Mouse (Mus musculus): ENCODE results near the gene Gm21985.

The Gm21985 gene

GRCm38 (mm10) chr2:112332051-112332898 lies 66.2 kb downstream of the Gm21985 start:
- peak; percentile 19 for DNase-seq (ENCODE audit: low spot score)

GRCm38 (mm10) chr2:112337211-112337610 lies 71.1 kb downstream of the Gm21985 start:
- no peak for DNase-seq (ENCODE audit: low spot score)

- no peak for DNase-seq (ENCODE audit: low spot score)
These were observed 73.6 kb downstream of the Gm21985 start for GRCm38 (mm10) chr2:112339736-112340135.

DNA sequence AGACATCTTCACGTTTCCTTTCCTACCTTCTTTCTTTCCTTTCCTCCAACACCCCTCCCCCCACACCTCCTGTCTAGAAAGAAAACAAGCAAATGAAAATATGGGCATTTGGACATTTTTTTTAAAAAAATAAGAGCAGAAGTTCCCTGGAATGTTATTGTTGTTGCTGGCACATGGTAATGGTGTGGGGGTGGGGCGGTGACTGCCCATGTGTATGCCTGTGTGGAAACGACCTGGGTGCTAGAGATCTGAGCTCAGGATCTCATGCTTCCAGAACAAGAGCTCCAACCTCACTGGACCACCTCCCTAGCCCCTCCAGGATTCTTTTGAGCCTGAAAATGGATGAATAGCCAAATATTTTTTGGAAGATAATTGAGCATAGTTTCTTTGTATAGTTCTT lies 75.0 kb downstream of the Gm21985 start:
- no peak for DNase-seq (ENCODE audit: low spot score)

GRCm38 (mm10) chr2:112348246-112348645 lies 82.1 kb downstream of the Gm21985 start:
- no peak for DNase-seq (ENCODE audit: low spot score)

- no peak for DNase-seq (ENCODE audit: low spot score)
These were observed 87.8 kb downstream of the Gm21985 start for GRCm38 (mm10) chr2:112353685-112354455.

- DNase-seq (ENCODE audit: low spot score): no peak
These were observed 93.5 kb downstream of the Gm21985 start for GRCm38 (mm10) chr2:112359611-112360010.

DNA sequence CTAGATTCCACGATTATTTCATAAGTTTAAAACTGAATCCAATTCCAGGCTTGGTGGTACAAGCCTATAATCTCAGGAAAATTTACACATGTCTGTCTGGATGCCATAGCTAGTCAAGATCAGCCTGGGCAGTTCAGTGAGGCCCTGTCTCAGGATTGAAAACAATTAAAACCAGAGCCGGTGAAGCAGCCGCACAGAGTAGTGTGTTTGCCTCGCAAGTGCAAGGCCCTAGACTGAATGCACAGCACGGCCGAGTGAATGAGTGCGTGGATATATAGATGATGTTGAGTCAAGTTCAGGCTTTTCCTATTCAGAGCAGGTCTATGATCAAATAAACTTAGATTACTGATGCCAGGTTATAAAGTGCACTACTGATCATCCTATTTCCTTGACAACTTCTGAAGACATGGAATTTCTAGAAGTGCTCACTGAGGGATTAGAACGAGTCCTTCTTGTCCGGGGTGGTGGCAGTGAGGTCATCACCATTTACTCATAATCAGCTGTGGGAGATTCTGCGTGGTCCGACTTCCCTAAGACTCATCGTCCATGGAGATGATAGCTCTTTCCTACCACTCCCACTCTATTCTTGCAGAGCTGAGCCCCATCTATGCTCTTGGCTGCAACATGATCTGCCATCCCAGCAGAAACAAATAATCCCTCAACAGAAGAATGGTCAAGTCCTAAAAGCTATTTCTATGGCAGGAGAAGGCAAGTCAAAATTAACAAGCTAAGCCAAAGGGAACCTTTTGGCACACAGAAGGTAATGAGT lies 94.1 kb downstream of the Gm21985 start:
- no peak for DNase-seq (ENCODE audit: low spot score)

- DNase-seq (ENCODE audit: low spot score): no peak
These were observed 94.7 kb downstream of the Gm21985 start for GRCm38 (mm10) chr2:112360781-112361169.

GRCm38 (mm10) chr2:112367222-112367621 lies 101.1 kb downstream of the Gm21985 start:
- DNase-seq (ENCODE audit: low spot score): peak; percentile 4

DNA sequence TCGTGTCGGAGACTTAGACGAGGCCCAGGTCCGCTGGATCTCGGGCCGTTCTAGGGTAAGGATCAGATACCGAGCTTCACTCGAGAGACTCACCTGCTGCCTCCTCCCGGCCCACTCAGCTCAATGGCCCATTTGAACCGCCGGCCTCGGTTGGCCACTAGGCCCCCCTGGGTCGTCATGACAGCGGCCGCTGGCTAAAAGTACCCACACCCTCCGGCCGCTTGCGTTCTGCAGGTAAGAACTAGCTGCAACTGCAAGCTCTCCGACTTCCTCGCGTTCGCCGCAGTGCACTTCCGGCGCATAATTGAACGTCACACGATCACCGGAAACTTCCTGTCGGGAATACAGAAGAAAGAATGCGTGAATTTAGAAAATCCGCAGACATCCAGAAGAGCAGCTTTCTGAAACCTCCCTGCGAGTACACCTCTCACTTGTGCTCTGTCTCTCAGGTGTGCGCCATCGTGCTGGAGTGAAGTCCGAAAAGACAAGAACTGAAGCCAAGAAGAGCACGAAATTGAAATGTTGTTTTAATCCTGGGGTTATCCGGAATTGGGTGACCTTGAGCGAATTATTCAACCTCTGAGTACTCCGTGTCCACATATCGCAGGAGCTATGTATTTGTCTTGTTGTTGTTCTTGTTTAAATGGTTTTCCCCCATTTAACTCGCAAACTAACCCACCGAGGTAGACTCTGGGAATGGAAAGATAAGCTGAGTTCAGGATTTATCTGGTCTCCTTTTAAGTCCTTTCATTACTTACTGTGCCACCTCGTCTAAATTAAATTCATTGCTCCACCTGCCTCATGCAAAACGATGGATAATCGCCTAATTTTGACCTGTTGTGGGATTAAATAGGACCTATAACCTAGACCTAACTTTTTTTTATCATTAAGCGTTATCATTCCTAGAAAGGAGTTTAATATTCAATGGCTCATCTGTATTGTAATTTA lies 101.9 kb downstream of the Gm21985 start, which contains the start of gene Emc4:
TSS of gene Emc4 (minus strand) at position 302 of the 948 bp plus-strand sequence.
- peak; percentile 90 for DNase-seq (ENCODE audit: low spot score)

DNA sequence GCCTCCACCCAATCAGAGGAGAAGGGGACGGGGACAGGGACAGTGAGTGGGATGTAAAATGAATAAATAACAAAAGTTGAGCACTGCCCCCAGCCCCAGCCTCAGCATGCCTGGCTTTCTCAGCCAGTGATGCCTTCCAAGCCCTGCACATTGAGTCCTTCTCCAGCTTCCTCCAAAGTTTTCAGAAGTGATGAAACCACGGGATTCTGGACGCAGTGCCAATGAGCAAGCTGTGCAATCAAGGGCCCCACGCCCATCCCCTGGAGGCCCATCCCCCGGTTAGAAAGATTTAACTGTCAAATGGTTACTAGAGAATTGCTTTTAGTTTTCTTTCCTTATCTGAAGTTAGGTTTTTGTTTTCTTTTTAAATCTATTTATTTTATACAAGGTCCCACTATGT lies 103.8 kb downstream of the Gm21985 start:
- DNase-seq (ENCODE audit: low spot score): no peak

DNA sequence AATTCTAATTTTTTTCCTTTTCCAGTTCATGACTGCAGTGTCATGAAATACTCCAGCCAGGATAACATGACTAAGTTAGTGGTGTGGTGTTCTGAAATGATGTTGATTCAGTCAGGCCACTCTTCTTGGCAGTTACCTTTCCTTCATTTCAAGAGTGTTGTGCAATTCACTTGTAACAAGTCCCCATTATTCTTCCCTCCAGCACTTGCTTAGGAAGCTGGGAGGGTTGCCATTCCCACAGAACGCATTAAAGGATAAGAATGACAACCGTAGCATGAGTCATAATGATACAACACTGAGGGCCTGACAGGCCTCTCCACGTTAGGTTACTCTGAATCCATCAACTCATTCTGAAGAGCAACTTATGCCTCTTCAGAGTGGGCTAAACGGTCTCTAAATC lies 107.0 kb downstream of the Gm21985 start:
- no peak for DNase-seq (ENCODE audit: low spot score)

- no peak for DNase-seq (ENCODE audit: low spot score)
These were observed 108.5 kb downstream of the Gm21985 start for GRCm38 (mm10) chr2:112374610-112375009.

DNA sequence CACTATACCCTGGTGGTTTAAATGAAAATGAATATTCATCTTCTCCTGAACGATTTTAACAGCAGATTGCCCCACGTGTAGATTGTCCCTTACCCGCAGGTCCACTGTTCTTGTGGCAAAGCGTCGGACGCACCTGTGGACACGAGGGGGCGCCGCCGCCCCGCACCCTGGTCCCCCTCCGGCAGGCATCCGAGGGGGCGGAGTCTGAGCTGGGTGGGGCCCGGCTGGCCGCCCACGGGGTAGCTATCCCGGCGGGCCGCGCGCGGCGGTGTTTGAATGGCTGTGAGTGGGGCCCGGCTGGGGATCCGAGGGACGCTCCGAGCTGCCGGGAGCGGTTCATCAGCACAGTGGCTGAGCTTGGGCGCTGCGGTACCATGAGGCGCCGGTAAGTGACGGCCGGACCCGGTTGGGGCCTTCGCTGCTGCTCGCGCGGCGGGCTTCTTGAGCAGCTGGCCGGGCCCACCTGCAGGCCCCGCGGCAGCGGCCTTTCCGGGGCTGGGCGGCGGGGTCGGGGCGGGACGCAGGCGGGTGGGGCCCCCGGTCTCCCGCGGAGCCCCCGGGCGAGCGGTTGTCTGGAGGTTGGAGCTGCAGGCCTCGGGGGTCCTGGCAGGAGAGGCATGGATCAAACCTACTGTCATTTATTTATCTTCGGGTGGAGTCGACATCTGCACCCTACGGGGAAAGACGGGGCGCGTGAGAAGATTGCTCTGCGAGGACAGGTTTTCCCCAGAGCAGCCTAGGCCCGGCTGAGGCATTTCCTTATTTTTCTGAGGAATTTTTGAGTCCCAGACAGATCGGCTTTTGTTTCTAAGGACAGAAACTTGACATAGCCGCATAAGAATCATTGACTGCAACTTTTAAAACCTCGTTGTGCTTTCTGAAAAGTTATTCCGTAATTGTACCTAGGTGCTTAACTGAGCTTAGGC lies 113.1 kb downstream of the Gm21985 start, which contains the start of gene Katnbl1:
TSS of gene Katnbl1 (plus strand) at position 239 of the 926 bp plus-strand sequence.
- DNase-seq (ENCODE audit: low spot score): peak; percentile 92

DNA sequence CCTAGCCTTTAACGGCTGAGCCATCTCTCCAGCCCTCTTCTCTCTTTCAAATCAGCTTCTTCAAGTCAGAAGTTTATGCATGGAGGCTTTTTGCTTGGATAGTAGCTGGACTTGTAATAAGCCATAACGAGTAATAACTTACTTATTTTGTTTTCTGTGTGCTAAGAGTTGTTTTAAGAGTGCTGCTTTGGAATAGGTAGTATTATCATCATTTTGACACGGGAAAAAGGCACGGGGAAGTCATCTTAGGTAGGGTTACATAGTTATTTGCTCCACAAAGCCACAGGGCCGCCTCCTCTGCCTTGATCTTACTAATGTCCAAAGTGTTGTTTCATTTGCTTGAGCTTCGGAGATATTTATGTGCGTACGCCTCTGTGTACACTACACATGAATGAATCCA lies 114.0 kb downstream of the Gm21985 start:
- no peak for DNase-seq (ENCODE audit: low spot score)

DNA sequence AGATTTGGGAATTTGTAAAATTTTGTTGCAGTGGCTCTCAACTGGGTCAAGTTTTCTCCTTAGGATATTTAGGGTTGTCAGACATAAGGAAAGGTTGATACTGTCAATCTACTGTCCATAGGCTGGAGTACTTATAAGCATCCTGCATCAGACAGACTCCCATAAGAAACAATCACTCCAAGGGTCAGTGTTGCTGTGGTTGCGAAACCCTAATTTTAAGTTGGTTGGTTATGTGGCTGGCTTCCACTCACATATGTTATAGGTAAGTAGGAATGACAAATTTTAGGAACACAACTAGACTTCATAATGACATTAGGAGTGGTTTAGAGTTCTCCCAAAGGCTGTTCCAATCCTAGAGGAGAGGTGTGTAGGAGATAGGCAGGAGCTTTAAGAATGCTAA lies 115.1 kb downstream of the Gm21985 start:
- DNase-seq (ENCODE audit: low spot score): no peak

- DNase-seq (ENCODE audit: low spot score): no peak
These were observed 124.7 kb downstream of the Gm21985 start for GRCm38 (mm10) chr2:112390843-112391242.

GRCm38 (mm10) chr2:112391346-112392000 lies 125.4 kb downstream of the Gm21985 start:
- DNase-seq (ENCODE audit: low spot score): no peak
